Mouse (Mus musculus) liver, embryonic 14.5 days (tissue): Measurements from ENCODE around the gene Steap4.

Source experiments
- CTCF ChIP-seq: IDR thresholded peaks from 2 replicates; pipeline ENCODE4 v1.5.1; 2016; ENCODE audit warnings: antibody characterized with exemption, low read depth, control low read depth
- EP300 ChIP-seq: IDR thresholded peaks from 2 replicates; pipeline ENCODE4 v1.6.1; 2016; ENCODE audit warnings: antibody characterized with exemption, low read depth

DNA sequence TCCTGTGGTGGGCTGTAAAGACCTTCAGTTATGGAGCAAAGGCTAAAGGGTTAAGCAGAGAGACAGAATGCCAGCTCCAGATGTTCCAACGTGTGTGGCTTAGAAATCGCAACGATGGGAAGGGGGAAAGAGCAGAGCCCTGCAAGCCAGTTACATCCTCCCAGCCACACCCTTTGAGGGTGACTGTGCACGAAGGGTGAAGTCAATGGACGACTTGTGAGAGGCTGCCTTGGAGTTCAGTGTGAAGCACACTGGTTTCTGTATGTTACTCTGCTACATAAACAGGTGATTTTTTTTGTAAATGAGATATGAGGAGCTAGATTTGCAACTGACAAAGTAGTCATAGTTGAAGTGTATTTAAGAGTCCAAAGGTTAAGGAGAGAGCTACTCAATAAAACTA is 33.5 kb downstream of the Steap4 start:
- TF ChIP-seq CTCF (no peak), EP300 (no peak)
